Mouse (Mus musculus): ENCODE measurements at regions not wholly inside any gene's neighbourhood (a gene's known extent, or its start where the extent isn't known, plus 50 kb on each side); places are given as distances from the start of the nearest gene placed in this dataset.
"Not testable (repeated sequence)": the region's sequence is repeated elsewhere in the genome, so short reads cannot be mapped to it uniquely, and the experiment has no call there.

DNA sequence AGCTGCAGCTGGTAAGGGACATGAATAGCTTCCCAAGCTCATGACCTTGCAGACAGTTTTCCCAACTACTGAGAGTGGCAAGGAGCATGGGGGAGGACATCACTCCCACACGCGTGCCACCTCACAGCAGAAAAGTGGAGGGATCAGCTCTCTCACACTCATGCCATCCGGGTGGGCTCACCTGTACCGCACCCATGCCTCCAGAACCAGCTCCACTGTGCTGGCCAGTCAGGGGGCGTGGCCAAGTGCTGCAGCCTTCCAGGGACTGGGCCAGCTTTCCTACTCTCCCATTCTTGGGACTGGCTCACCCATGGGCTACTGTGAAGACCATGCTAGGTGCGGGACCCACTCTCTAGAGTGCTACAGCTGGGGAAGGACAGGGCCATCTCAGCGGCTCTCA, 88.4 kb upstream of the Klf13 start:
- no peak for DNase-seq

DNA sequence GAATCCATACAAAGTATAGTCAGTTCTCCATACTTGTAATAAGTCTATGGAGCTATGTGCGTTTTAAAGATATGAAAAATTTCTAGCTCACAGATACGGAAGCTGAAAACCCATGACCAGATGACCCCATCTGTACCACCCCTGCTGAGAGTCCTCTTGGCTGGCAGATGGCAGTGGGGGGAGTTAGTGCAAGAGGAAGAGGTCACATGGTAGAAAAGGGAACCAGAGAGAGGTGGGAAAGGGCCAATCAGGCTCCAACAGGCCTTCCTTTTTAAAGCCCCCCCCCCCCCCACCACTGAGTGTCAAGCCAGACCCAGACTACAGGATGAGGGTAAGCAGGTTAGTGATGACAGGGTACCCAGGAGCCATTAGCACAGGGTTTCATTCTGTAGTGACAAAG, 86.4 kb upstream of the Klf13 start:
- no peak for DNase-seq

DNA sequence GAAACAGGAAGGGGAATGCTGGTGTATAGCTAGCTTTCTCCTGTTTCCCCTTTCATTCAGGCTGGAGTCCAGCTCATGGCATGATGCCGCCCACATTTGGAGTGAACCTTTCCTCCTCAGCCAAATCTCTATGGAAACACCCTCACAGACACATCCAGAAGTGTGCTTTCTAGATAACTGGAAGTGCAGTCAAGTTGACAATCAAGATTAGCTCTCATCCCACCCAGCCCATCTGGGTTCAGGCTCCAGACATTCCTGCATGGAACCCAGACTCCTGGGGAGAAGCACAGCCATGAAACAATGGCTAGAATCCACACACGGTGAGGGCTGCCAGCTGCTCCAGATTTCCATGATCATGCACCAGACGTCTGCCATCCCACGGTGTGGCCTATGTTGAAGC, 85.5 kb upstream of the Klf13 start:
- DNase-seq = no peak

DNA sequence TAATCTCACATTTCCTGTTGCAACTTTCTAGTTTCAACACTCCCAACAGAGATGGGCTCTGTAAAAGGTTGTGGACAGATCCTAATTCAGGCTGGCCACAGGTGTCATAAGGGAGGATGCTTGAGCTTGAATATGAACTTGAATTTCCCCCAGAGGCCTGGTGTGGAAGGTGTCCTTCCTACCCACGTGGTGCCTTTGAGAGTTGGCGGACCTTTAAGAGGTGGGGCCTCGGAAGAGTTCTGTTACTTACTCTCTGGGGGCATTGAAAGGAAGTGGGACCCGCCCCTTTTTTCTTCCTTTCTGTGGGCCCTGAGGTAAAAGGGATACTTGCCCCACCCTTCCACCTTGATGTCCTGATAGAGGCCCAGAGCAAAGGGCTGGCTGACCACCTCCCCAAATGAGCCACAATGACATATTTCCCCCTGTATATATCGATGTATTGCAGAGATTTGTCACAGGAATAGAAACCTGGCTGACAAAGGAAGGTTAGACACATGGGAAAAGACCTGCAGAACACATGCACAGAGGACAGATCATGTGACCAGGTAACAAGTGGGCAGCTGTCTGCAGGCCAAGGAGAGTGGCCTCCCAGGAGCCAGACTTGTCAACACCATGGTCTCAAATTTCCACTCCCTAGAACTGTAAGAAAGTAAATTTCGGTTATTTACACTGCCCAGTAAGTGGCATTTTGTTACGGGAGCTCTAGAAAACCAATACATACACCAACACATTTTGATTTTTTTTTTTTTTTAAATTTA, 84.2 kb upstream of the Klf13 start:
- DNase-seq = peak in 1 of 2 experiments; percentile 45

DNA sequence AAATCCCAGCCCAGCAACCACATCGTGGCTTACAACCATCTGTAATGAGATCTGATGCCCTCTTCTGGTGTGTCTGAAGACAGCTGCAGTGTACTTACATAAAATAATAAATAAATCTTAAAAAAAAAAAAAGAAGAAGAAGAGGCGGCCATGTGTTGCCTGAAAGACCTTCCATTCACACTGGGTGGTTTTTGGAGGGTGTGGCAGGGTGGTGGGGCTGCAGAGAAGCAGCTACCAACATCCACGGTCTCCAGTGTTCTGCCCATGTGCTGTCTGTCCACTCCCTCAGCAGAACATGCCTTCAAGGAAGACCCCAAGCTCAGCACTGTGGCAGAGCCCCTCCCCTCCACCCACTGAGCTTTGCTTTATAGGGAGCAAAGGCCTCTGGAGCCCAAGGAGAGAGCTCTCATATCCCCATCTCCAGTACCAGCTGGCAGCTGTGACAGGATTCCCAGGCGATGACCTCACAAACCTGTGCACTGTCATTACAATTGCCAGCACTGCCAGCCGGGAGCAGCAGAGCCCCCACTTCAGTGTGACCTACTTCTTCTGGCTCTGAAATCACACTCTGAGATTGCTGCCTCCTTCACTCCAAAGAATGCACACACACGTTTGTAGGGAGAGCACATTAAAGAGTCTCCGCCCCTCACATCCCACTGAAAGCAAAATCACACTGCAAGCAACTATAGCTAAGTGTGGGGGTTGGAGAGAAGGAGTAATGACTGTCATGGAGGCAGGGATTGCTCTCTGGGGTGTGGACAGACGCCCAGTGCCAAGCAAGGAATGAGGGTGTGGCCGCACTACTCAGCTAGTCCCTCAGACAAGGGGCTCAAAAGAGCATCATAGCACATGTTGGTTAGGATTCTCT, 82.8 kb upstream of the Klf13 start:
- peak; percentile 39 to 65 for DNase-seq

DNA sequence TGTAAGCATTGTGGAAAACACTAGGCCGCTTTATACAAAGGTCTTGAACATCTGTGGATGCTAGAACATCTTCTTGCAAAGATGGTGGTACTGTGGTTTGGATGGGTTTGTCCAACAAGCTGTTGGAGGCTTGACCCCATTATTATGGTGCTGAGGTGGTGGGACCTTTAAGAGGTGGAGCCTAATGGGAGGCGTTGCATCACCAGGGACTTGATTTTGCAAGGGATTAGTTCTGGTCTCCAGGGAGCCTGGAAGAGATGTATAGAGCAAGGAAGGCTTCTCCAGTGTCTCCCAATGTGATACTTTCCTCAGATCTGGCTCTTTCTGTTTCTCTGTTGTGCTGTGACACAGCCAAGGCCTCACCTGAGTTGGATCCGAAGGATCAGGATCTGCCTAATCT, 79.4 kb upstream of the Klf13 start:
- no peak for DNase-seq

DNA sequence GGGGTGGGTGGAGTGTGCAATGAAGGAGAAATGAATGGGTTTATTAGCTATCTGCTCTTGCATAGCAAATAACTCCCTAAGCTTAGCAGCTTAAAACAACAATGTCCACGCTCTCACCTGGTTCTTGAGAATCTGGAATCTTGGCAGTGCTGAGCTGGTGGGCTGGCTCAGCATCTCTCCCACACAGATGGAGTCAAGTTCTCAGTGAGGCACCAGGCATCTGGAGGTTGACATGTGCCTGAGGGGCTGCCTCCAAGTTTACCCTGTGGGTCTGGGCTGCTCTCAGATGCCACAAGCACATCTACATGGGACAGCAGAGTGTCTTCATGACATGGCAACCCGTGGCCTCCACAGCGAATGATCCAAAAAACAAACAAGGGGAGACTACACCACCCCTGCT, 78.2 kb upstream of the Klf13 start:
- no peak for DNase-seq

DNA sequence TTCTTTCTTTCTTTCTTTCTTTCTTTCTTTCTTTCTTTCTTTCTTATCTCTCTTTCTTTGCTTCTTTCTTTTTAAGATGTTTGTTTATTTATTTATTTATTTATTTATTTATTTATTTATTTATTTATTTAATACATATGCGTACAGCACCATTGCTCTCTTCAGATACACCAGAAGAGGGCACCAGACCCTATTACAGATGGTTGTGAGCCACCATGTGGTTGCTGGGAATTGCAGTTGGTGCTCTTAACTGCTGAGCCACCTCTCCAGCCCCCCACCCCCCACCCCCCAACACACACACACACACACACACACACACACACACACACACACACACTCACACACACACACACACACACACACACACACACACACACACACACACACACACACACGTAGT, 76.4 kb upstream of the Klf13 start:
- not testable (repeated sequence) for DNase-seq

DNA sequence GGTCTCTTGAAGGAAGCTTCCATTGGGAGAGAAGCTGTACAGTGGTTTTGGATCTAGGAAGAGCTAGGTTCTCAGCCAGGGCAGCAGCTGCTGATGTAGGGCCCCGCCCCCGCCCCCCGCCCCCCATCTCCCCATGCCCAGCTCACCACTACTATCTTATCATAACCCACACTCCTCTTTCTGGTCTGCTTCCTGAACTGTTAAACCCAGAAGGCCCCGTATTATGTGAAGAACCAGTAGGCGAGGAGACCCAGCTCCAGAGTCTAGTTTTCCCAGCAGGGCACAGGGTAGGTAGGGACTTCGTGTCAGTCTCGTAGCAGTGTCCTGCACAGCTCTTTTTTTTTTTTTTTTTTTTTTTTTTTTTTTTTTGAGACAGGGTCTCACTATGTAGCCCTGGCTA, 75.5 kb upstream of the Klf13 start:
- DNase-seq = no peak

DNA sequence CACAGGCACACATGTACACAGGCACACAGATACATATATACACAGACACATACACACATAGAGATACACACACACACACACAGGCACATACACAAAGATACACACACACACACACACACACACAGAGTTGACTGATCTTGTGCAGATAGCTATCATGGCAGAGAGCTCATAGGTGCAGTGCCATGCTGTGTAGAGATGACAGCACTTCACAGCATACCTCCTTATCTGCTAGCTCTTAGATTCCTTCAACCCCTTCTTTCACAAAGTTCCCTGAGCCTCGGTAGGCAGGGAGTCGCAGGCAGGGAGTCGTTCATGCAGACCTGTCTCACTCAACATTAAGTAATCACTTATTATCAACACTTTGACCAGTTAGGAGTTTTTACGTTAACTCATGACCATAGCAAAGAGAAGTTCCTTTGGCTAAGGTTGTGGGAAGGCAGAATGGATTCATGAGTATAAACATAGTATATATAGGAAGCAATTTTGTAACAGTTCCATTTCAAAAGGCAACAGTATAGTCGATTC, 74.4 kb upstream of the Klf13 start:
- DNase-seq = no peak

DNA sequence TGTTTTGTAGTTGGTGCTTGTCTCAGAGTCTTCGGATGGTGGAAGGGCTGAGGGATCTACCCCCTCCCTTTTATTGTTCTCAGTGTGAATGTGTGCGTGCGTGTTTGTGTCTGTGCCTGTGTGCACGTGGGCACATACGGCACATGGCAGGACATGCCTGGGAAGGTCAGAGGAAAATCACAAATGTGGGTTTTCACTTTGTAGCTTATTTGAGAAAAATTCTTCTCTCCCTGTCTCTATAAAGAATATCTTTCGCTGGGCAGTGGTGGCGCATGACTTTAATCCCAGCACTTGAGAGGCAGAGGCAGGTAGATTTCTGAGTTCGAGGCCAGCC, 73.5 kb upstream of the Klf13 start:
- no peak for DNase-seq

DNA sequence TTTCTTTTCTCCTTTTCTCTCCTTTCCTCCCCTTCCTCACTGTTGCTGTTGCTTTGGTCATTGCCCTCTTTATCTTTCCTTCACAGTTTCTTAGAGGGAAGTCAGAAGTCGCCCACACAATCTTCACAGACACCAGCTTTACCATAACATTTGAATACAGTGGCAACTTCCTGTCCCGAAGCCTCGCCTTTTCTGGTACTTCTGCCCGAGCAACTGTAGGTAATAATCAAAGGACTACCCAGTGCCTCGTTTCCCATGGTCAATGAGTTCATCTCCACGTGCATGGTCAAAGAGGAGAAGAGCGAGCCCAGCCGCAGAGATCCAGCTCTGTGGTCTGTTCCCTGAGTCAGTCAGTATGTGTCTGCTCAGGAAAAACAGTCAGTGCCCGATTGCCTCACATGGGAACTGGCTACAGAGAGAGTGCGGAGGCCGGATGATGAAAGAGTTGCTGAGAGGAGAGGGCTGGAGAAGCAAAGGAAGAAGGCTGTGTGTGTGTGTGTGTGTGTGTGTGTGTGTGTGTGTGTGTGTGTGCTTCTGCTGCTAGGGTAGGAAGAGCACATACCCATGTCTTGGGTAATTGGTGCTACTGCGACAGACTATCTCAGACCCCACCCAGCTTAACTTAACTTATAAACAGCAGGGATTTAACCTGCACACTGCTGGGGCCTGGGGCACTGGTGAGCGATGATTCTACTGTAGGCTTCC, 73.0 kb upstream of the Klf13 start:
- DNase-seq = peak; percentile 77 to 82

DNA sequence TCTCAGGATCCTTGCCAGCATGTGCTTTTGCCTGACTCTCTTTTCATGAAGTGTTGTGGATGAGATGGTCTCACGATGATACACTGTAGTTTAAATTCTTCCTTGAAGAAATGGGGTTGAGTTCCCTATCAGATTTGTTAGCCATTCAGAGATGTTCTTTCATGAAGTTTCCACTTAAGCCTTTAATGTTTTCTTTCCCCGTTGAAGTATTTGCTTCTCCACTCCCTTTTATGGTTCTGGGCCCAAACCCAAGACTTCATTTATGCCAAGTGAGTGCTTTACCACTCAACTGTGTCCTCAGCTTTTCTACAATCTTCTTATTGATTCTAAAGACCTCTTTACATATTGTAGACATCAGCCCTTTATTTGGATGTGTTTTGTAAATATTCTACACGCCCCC, 71.9 kb upstream of the Klf13 start:
- peak in 1 of 2 experiments; percentile 53 for DNase-seq

DNA sequence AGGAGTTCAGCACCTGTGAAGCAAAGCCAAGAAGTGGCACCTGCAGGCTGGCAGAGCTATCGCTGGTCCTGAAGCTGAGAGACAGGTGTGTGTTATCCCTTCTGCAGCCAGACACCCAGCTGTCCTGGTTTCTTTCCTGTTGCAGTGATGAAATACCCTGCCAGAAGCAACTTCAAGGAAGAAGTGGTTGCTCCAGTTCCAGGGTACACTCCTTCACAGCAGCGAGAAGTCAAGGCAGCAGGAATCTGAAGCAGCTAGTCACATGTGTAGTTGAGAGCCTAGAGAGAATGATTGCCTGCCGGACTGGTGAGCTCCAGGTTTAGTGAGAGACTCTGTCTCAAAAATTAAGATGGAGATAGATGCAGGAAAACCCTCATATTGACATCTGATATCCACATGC, 69.1 kb upstream of the Klf13 start:
- peak in 1 of 2 experiments; percentile 39 for DNase-seq

DNA sequence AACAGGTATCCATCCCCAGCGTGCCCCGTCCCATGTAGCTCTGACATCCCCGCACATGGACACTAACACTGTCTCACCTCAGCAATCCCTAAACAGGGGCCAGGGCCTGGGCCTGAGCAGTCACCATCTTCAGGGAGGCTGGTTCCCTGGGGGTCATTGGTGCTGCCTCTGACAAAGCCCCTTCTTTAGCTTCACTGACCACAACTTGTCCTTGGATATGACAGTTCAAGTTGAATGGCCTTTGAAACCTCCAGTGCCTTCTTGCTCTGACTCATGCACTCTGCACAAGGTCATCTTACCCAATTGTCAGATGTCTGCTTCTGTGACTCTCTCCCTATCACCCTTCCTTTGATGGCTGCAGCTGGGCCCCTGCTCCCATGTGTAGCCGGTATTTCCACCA, 68.2 kb upstream of the Klf13 start:
- no peak for DNase-seq

DNA sequence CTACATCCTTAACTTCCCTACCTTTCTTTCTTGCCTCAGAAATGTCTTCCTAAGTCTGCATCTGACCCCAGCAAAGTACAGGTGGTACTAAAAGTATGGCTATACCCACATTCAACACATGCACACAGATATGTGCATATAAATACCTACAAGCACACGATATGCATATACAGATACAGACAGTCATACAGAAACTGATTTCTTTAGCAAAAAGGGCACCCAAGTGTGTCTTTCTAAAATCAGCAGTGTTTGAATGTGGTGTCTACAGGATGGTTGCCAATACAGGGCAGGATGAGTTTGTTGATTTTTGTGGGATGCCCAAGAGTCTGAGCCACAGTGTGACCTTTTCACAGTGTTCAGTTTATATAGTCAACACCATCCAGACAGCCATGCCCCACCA, 67.0 kb upstream of the Klf13 start:
- DNase-seq = no peak

DNA sequence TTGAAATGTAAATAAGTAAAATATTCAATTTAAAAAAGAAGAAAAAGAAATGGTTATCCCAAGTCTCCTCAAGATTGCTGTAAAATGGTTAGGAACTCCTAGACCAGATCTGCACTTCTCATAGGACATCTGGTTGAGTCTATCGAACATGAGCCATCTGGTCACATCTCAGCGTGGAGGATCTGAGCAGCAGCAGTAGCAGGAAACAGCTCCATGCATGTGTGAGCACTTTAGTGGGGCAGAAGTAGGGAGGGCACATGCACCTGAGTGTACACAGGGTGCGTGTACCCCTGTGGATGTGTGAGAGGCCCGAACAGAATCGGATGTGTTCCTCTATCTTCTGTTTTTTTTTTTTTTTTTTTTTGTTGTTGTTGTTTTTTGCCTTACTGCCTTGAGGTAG, 65.2 kb upstream of the Klf13 start:
- DNase-seq = no peak

DNA sequence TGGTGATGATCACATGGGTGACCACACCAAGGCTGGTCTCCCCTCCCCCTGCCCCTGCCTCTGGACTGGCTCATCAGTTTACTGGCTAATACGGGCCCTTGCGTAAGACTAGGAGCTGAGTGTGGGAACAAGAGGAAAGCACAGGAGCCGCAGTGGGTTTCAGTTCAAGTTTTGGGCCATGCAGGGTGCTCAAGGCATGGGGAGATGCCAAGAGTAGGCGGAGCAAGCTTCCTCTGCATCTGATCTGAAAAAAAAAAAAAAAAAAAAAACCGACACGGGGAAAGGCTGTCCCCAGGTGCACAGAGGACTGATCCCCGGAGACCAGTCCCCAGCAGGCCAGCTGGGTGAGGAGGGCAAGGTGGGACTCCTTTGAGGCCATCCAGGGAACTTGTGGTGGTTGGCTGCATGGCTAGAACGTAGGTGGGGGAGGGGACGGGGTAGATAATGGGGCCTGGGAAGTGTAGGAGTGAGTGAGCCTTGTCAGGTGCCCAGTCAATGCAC, 62.9 kb upstream of the Klf13 start:
- DNase-seq = peak; percentile 67 to 72

DNA sequence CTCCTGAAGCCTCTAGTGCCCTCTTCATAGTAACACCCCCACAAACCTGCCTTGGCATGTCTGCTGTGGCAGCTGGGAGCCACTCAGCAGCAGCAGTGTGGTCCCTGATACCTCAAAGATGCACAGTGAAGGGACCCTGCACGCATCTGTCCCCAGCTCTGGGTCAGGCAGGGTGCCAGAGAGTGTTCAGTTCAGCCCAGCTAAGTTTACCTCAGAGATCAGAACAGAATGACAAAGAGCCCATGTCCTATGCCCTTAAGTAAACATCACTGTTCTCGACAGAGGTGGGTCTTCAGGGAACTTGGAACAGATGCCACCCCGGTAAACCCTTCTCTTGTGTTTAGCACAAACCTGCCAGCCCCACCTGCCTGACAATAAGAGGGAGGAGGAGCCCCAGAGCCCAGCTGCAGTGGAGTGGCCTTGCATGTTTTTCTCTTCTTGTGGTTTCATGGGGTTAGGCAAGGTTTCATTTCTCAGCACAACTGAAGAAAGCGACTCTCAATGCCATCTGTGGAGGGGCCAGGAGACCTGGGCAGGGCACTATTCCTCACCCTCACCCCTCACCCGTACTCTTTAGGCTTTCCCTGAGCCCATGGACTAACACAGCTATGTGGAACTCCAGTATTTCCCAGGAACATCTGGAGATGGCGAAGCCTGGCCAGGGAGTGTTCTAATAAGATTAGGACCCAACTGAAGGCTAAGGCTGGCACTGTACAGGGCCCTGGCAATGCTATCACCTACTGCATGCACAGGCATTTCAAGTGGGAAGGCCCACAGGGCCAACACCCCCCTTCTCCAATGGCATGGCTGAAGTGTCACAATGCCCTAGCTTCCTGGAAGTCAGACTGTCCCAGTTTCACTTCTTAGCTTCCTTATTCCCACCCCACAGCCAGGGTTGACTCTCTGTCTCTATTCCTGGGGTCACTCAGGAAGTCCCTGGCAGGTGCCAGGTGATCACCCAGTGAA, 60.6 kb upstream of the Klf13 start:
- DNase-seq = peak; percentile 59 to 73

DNA sequence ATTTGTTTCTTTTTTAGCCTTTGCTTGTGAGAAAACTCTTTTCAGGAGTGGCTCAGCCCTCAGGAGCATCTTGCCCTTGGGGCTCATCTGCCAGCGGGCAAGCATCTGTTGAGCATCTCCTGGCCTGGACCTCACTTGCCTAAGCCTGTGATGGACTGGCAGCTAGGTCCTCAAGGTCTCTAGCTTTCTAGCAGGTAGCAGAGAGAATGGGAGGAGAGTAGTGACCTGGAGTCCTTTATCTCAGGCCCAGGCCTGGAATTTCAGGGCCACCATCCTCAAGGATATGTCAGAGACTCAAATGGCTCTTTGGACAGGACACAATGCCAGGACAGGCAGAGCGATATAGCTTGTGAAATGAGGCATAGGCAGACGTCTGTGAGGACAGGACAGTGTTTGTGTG, 59.3 kb upstream of the Klf13 start:
- DNase-seq = no peak

DNA sequence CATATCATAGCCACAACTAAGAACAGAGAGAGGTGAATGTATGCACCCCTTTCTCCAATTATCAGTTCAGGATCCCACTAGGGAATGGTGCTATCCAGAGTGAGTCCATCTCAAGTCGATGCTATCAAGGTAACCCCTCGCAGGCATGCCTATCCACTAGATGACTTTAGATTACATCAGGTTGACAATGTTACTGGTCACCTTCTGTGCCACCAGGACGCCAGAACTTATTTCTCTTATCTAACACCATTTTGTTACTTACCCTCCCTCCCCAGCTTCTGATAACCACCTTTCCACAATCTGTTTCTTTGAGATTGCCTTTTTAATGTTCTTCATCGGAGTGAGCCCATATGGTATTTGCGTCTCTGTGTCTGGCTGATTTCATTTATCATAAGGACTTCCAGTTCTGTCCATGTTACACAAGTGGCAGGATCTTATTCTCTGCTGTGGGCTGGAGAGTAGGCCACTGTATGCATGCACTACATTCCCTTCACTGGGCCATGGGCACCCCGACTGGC, 57.9 kb upstream of the Klf13 start:
- DNase-seq = no peak

All from lung, postnatal 4 days (tissue).